Mouse (Mus musculus): ENCODE results near the gene Olfr544. TPM values are rescaled to one million over a fixed set of nuclear protein-coding genes. Genes with fewer than 3 reads are reported as not detected.

Gene Olfr544
- polyA plus RNA-seq, 1 experiment from 2014 or later: 0.13 TPM

- Histone ChIP-seq H3K9me3 (replicated peaks; ENCODE audit: control insufficient read depth, low read length) (no peaks in the 10 kb centered on the region), H3K9ac (ENCODE audit: low read depth, low read length) (no peak overlapping the region), H3K4me2 (no peak overlapping the region), H3K27me3 (ENCODE audit: control insufficient read depth, insufficient read depth, low read length) (no peaks in the 10 kb centered on the region), H3K36me3 (ENCODE audit: control insufficient read depth, insufficient read depth, low read length) (no peaks in the 10 kb centered on the region), H3K27ac (ENCODE audit: low read depth, low read length) (no peak overlapping the region), H3K4me1 (ENCODE audit: control insufficient read depth, insufficient read depth, low read length) (peaks cover 4% of the 10 kb centered on the region; the same call in 1 of the 2 replicates), H3K4me3 (ENCODE audit: low read depth, low read length) (no peak overlapping the region)
- 57% methylated on average over 2 of the region's 2 CpGs for WGBS (ENCODE audit: insufficient replicate concordance)
- no peak for ATAC-seq (replicated peaks; ENCODE audit: insufficient number of reproducible peaks, low FRiP score, low TSS enrichment)
Observed at GRCm38 (mm10) chr7:102483665-102484064, 4.4 kb downstream of the Olfr544 start.

DNA sequence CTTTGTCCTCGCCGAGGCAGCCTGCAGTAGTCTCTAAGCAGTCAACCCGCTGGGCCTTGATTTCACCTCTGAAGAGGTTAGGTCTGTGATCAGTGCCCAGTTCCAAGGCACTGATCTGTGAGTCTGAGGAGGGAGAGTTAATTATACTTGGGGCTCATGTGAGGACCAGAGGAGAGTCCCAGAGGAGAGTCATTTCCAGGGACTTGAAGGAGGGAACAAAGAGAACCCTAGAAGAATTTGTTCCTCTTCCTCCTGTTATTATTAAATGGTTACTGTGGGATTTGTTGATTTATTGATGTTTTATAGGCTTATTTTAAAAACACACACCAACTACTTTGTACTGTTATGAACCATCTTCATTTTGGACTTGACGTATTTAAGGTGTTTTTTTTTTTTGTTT lies 6.5 kb downstream of the Olfr544 start, which contains the start of gene Olfr543:
TSS of gene Olfr543 (minus strand) at position 101 of the 400 bp plus-strand sequence.
- Histone ChIP-seq H3K4me1 (ENCODE audit: control insufficient read depth, insufficient read depth, low read length) (0 out of 2 replicates have a peak, but pooled peaks cover 2% of the 10 kb centered on the region), H3K27ac (ENCODE audit: low read depth, low read length) (no peak within 1 kb of the TSS), H3K4me3 (ENCODE audit: low read depth, low read length) (no peak within 1 kb of the TSS), H3K9me3 (replicated peaks; ENCODE audit: control insufficient read depth, low read length) (no peaks in the 10 kb centered on the region), H3K4me2 (no peak within 1 kb of the TSS), H3K9ac (ENCODE audit: low read depth, low read length) (no peak within 1 kb of the TSS), H3K27me3 (ENCODE audit: control insufficient read depth, insufficient read depth, low read length) (no peaks in the 10 kb centered on the region), H3K36me3 (ENCODE audit: control insufficient read depth, insufficient read depth, low read length) (no peaks in the 10 kb centered on the region)
- 89% methylated on average over 4 of the region's 4 CpGs for WGBS (ENCODE audit: insufficient replicate concordance)
- ATAC-seq (replicated peaks; ENCODE audit: insufficient number of reproducible peaks, low FRiP score, low TSS enrichment): no peak

- no peak overlapping the region for H3K4me3 ChIP-seq (ENCODE audit: low read depth, low read length)
- no peak overlapping the region for H3K27ac ChIP-seq (ENCODE audit: low read depth, low read length)
- H3K4me1 ChIP-seq (ENCODE audit: control insufficient read depth, insufficient read depth, low read length): 0 out of 2 replicates have a peak, but pooled peaks cover 2% of the 10 kb centered on the region
- 67% methylated on average over 4 of the region's 4 CpGs for WGBS (ENCODE audit: insufficient replicate concordance)
- H3K9ac ChIP-seq (ENCODE audit: low read depth, low read length): no peak overlapping the region
- H3K36me3 ChIP-seq (ENCODE audit: control insufficient read depth, insufficient read depth, low read length): no peaks in the 10 kb centered on the region
- no peak for ATAC-seq (replicated peaks; ENCODE audit: insufficient number of reproducible peaks, low FRiP score, low TSS enrichment)
- no peaks in the 10 kb centered on the region for H3K9me3 ChIP-seq (replicated peaks; ENCODE audit: control insufficient read depth, low read length)
- no peak overlapping the region for H3K4me2 ChIP-seq
- H3K27me3 ChIP-seq (ENCODE audit: control insufficient read depth, insufficient read depth, low read length): no peaks in the 10 kb centered on the region
Observed at GRCm38 (mm10) chr7:102480821-102481220, 7.3 kb downstream of the Olfr544 start.

- H3K9ac ChIP-seq (ENCODE audit: low read depth, low read length): no peak overlapping the region
- H3K4me1 ChIP-seq (ENCODE audit: control insufficient read depth, insufficient read depth, low read length): 0 out of 2 replicates have a peak, but pooled peaks cover 2% of the 10 kb centered on the region
- 53% methylated on average over 5 of the region's 5 CpGs for WGBS (ENCODE audit: insufficient replicate concordance)
- no peak for ATAC-seq (replicated peaks; ENCODE audit: insufficient number of reproducible peaks, low FRiP score, low TSS enrichment)
- no peak overlapping the region for H3K4me3 ChIP-seq (ENCODE audit: low read depth, low read length)
- no peak overlapping the region for H3K4me2 ChIP-seq
- H3K27ac ChIP-seq (ENCODE audit: low read depth, low read length): no peak overlapping the region
- no peaks in the 10 kb centered on the region for H3K36me3 ChIP-seq (ENCODE audit: control insufficient read depth, insufficient read depth, low read length)
- no peaks in the 10 kb centered on the region for H3K27me3 ChIP-seq (ENCODE audit: control insufficient read depth, insufficient read depth, low read length)
- H3K9me3 ChIP-seq (replicated peaks; ENCODE audit: control insufficient read depth, low read length): no peaks in the 10 kb centered on the region
Observed at GRCm38 (mm10) chr7:102479368-102480078, 8.6 kb downstream of the Olfr544 start.

DNA sequence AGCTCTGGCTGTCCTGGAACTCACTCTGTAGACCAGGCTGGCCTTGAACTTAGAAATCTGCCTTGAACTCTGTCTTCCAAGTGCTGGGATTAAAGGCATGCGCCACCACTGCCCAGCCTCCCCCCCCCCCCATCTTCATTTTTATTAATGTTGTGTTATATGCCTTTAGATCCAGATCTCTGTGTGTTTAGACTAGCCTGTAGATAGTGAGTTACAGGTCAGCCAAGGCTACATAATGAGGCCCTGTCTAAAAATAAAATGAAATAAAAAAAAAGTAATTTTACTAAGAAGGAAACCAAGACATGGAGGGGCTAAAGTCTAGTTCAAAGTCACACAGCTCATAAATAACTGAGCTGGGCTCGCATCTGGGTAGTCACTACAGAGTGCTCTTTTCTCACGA lies 9.2 kb downstream of the Olfr544 start:
- Histone ChIP-seq H3K4me1 (ENCODE audit: control insufficient read depth, insufficient read depth, low read length) (0 out of 2 replicates have a peak, but pooled peaks cover 2% of the 10 kb centered on the region), H3K9ac (ENCODE audit: low read depth, low read length) (no peak overlapping the region), H3K4me2 (no peak overlapping the region), H3K36me3 (ENCODE audit: control insufficient read depth, insufficient read depth, low read length) (no peaks in the 10 kb centered on the region), H3K27ac (ENCODE audit: low read depth, low read length) (no peak overlapping the region), H3K4me3 (ENCODE audit: low read depth, low read length) (no peak overlapping the region), H3K9me3 (replicated peaks; ENCODE audit: control insufficient read depth, low read length) (no peaks in the 10 kb centered on the region), H3K27me3 (ENCODE audit: control insufficient read depth, insufficient read depth, low read length) (no peaks in the 10 kb centered on the region)
- 90% methylated on average over 3 of the region's 3 CpGs for WGBS (ENCODE audit: insufficient replicate concordance)
- no peak for ATAC-seq (replicated peaks; ENCODE audit: insufficient number of reproducible peaks, low FRiP score, low TSS enrichment)

DNA sequence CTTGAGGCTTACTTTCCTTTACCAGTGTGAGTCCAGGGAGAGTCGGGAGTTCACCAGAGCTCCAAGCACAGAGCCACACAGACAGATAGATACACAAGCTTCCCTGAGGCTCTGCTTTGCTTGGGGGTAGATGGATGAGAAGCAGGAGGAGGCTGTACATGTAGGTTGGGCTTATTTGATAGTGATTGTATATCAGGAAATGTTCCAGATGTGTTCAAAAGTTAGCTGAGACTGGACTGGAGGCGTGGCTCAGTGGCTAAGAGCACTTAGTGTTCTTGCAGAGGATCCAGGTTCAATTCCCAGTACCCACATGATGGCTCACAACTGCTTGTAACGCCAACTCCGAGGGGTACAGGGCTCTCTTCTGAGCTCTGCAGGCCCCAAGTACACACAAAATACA lies 9.7 kb downstream of the Olfr544 start:
- 0 out of 2 replicates have a peak, but pooled peaks cover 2% of the 10 kb centered on the region for H3K4me1 ChIP-seq (ENCODE audit: control insufficient read depth, insufficient read depth, low read length)
- no peak overlapping the region for H3K27ac ChIP-seq (ENCODE audit: low read depth, low read length)
- no peak for ATAC-seq (replicated peaks; ENCODE audit: insufficient number of reproducible peaks, low FRiP score, low TSS enrichment)
- no peaks in the 10 kb centered on the region for H3K9me3 ChIP-seq (replicated peaks; ENCODE audit: control insufficient read depth, low read length)
- 75% methylated on average over 4 of the region's 4 CpGs for WGBS (ENCODE audit: insufficient replicate concordance)
- no peak overlapping the region for H3K4me3 ChIP-seq (ENCODE audit: low read depth, low read length)
- no peaks in the 10 kb centered on the region for H3K27me3 ChIP-seq (ENCODE audit: control insufficient read depth, insufficient read depth, low read length)
- no peaks in the 10 kb centered on the region for H3K36me3 ChIP-seq (ENCODE audit: control insufficient read depth, insufficient read depth, low read length)
- no peak overlapping the region for H3K9ac ChIP-seq (ENCODE audit: low read depth, low read length)
- H3K4me2 ChIP-seq: no peak overlapping the region

DNA sequence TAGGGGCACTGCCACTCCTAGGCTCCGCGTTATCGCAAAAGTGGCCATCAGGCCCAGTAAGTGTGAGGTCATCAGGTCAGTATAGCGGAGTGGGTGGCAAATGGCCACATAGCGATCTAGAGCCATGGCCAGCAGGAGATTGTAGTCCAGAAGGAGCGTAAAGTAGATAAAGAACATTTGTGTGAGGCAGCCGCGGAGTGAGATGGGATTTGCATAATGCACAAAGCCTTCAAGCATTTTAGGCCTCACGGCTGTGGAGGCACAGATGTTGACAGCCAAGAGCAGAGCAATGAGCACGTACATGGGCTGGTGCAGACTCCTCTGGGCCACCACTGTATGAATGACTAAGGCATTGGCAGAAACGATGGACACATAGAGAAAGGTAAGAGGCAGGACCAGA lies 10.7 kb downstream of the Olfr544 start:
- Histone ChIP-seq H3K4me1 (ENCODE audit: control insufficient read depth, insufficient read depth, low read length) (0 out of 2 replicates have a peak, but pooled peaks cover 2% of the 10 kb centered on the region), H3K36me3 (ENCODE audit: control insufficient read depth, insufficient read depth, low read length) (no peaks in the 10 kb centered on the region), H3K4me2 (no peak overlapping the region), H3K4me3 (ENCODE audit: low read depth, low read length) (no peak overlapping the region), H3K9ac (ENCODE audit: low read depth, low read length) (no peak overlapping the region), H3K9me3 (replicated peaks; ENCODE audit: control insufficient read depth, low read length) (no peaks in the 10 kb centered on the region), H3K27me3 (ENCODE audit: control insufficient read depth, insufficient read depth, low read length) (no peaks in the 10 kb centered on the region), H3K27ac (ENCODE audit: low read depth, low read length) (no peak overlapping the region)
- WGBS (ENCODE audit: insufficient replicate concordance): 64% methylated on average over 11 of the region's 11 CpGs
- no peak for ATAC-seq (replicated peaks; ENCODE audit: insufficient number of reproducible peaks, low FRiP score, low TSS enrichment)

GRCm38 (mm10) chr7:102476601-102477000 lies 11.5 kb downstream of the Olfr544 start:
- no peak overlapping the region for H3K4me2 ChIP-seq
- no peak for ATAC-seq (replicated peaks; ENCODE audit: insufficient number of reproducible peaks, low FRiP score, low TSS enrichment)
- H3K27me3 ChIP-seq (ENCODE audit: control insufficient read depth, insufficient read depth, low read length): no peaks in the 10 kb centered on the region
- WGBS (ENCODE audit: insufficient replicate concordance): 92% methylated on average over 5 of the region's 5 CpGs
- H3K4me1 ChIP-seq (ENCODE audit: control insufficient read depth, insufficient read depth, low read length): 0 out of 2 replicates have a peak, but pooled peaks cover 2% of the 10 kb centered on the region
- H3K9me3 ChIP-seq (replicated peaks; ENCODE audit: control insufficient read depth, low read length): no peaks in the 10 kb centered on the region
- H3K9ac ChIP-seq (ENCODE audit: low read depth, low read length): no peak overlapping the region
- no peak overlapping the region for H3K27ac ChIP-seq (ENCODE audit: low read depth, low read length)
- no peak overlapping the region for H3K4me3 ChIP-seq (ENCODE audit: low read depth, low read length)
- no peaks in the 10 kb centered on the region for H3K36me3 ChIP-seq (ENCODE audit: control insufficient read depth, insufficient read depth, low read length)

- H3K27ac ChIP-seq (ENCODE audit: low read depth, low read length): no peak overlapping the region
- no peaks in the 10 kb centered on the region for H3K4me1 ChIP-seq (ENCODE audit: control insufficient read depth, insufficient read depth, low read length)
- no peaks in the 10 kb centered on the region for H3K27me3 ChIP-seq (ENCODE audit: control insufficient read depth, insufficient read depth, low read length)
- H3K9me3 ChIP-seq (replicated peaks; ENCODE audit: control insufficient read depth, low read length): no peaks in the 10 kb centered on the region
- H3K36me3 ChIP-seq (ENCODE audit: control insufficient read depth, insufficient read depth, low read length): peaks cover 7% of the 10 kb centered on the region
- no peak overlapping the region for H3K9ac ChIP-seq (ENCODE audit: low read depth, low read length)
- WGBS (ENCODE audit: insufficient replicate concordance): 55% methylated on average over 5 of the region's 5 CpGs
- no peak overlapping the region for H3K4me3 ChIP-seq (ENCODE audit: low read depth, low read length)
- ATAC-seq (replicated peaks; ENCODE audit: insufficient number of reproducible peaks, low FRiP score, low TSS enrichment): no peak
- no peak overlapping the region for H3K4me2 ChIP-seq
Observed at GRCm38 (mm10) chr7:102472675-102473074, 15.4 kb downstream of the Olfr544 start.
